Mouse (Mus musculus) hindbrain, embryonic 14.5 days (tissue): ENCODE measurements around the gene Map4. TPM values are rescaled to one million over a fixed set of nuclear protein-coding genes. Genes with fewer than 3 reads are reported as not detected.

Experiments
- ATAC-seq: fragments of 200-750 bp; cut with Nextera tagmentation; 2 replicates; pipeline ENCODE4 v1.8.0; 2017; ENCODE audit warnings: moderate number of reproducible peaks, mild to moderate bottlenecking, moderate TSS enrichment, moderate library complexity; ENCODE audit not compliant: low FRiP score
- DNase-seq: peaks from one replicate; pipeline ENCODE4 v3.0.0-alpha.2; 2015; ENCODE audit warnings: low spot score
- H3K27ac ChIP-seq: fragments of 300-500 bp; sonication (generic); 2 replicates; pipeline ENCODE4 v1.5.1; 2014; ENCODE audit warnings: mild to moderate bottlenecking, moderate library complexity
- H3K27me3 ChIP-seq: fragments of 300-500 bp; sonication (generic); 2 replicates; pipeline ENCODE4 v1.6.1; 2014; ENCODE audit warnings: mild to moderate bottlenecking, low read length, mixed read lengths; ENCODE audit not compliant: control insufficient read depth, insufficient read depth
- H3K36me3 ChIP-seq: fragments of 300-500 bp; sonication (generic); replicated peaks from 2 replicates; pipeline ENCODE4 v1.6.1; 2014; ENCODE audit not compliant: control insufficient read depth, insufficient read depth
- H3K4me1 ChIP-seq: fragments of 300-500 bp; sonication (generic); replicated peaks from 2 replicates; pipeline ENCODE4 v1.6.1; 2014; ENCODE audit warnings: antibody characterized with exemption, low read length, mixed read lengths; ENCODE audit not compliant: control insufficient read depth, insufficient read depth
- H3K4me2 ChIP-seq: fragments of 300-500 bp; sonication (generic); replicated peaks from 2 replicates; pipeline ENCODE4 v1.6.1; 2014; ENCODE audit warnings: mild to moderate bottlenecking, moderate library complexity
- H3K4me3 ChIP-seq: fragments of 300-500 bp; sonication (generic); replicated peaks from 2 replicates; pipeline ENCODE4 v1.5.1; 2014; ENCODE audit warnings: mild to moderate bottlenecking, low read length
- H3K9ac ChIP-seq: fragments of 300-500 bp; sonication (generic); 2 replicates; pipeline ENCODE4 v1.6.1; 2014
- H3K9me3 ChIP-seq: fragments of 300-500 bp; sonication (generic); 2 replicates; pipeline ENCODE4 v1.6.1; 2016; ENCODE audit warnings: low read length; ENCODE audit not compliant: control insufficient read depth
- WGBS: fragments of 180-500 bp; shearing (Covaris S2); extraction: QIAGEN DNeasy Blood & Tissue Kit; methylation state at CpG from one replicate; pipeline ENCODE4 v1.1.7; 2014; 5-methylcytosine and 5-hydroxymethylcytosine counted together
- polyA plus RNA-seq: library from polyadenylated mRNA; unstranded; fragments of >200 nt; fragmentation: Nextera tagmentation; extraction: Ambion mirVana; gene quantifications from 2 replicates; pipeline ENCODE4 v1.2.1, GENCODE M21; 2014

Gene Map4
- polyA plus RNA-seq = 189 and 216 TPM in 2 replicates

GRCm38 (mm10) chr9:109931257-109932171 is at the start of gene Map4:
Map4 (plus strand) TSS chr9:109931460.
- peaks cover 11% of the 10 kb centered on the region for H3K4me1 ChIP-seq

DNA sequence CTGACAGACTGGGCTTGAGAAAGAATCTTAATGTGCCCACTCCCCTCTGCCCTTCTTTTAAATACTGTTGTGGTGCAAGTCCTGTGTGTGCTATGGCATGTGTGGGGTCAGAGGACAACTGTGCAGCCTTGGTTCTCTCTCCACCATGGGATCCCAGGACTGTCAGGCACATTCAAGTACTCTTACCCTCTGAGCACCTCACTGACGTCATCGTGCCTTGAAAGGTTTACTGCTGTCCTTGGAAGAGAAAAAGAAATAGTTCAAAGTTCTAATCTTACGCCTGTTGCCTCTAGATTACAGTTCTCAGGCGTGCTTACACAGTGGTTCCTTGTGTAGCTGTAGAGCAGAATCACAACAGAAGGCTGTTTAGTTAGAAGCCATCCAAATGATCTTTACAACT is 45.0 kb upstream of the Map4 start:
- peaks cover 100% of the 10 kb centered on the region for H3K36me3 ChIP-seq
- WGBS = 91% methylated on average over 4 of the region's 4 CpGs
- H3K27ac ChIP-seq = no peak overlapping the region
- DNase-seq (no peak), ATAC-seq (no peak)
- H3K9ac ChIP-seq = no peak overlapping the region
- no peak overlapping the region for H3K4me3 ChIP-seq
- no peaks in the 10 kb centered on the region for H3K9me3 ChIP-seq
- H3K27me3 ChIP-seq = no peaks in the 10 kb centered on the region
- no peak overlapping the region for H3K4me2 ChIP-seq
- no peaks in the 10 kb centered on the region for H3K4me1 ChIP-seq

More at GRCm38 (mm10) chr9:109931257-109932171, at the start of gene Map4:
- Histone ChIP-seq H3K36me3 (no peaks in the 10 kb centered on the region), H3K27me3 (no peaks in the 10 kb centered on the region), H3K27ac (peak within 1 kb of the TSS; percentile 93), H3K9me3 (no peaks in the 10 kb centered on the region), H3K9ac (peak within 1 kb of the TSS; percentile 86), H3K4me3 (peak within 1 kb of the TSS; percentile 74), H3K4me2 (peak within 1 kb of the TSS; percentile 81)
- under 1% methylated on average over 77 of the region's 94 CpGs for WGBS
- peak; percentile 98 for ATAC-seq
- peak; percentile 93 for DNase-seq

DNA sequence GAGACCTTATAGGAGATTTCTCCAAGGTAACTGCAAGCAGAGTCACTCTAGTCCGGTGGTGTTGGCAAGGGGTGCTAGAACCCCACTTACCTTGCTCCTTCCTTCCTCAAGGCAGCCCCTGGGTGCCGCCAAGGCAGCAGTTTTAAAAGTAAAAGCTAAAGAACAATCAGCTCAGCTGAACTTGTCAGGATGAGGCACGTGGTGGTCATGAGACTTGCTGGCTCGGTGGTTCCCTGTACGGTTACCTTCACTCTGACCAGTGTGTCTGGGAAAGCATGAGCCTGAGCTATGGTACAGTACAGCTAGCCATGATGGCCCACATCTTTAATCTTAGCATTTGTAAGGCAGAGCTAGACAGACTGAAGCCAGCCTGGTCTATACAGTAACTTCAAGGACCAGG is 43.9 kb upstream of the Map4 start:
- DNase-seq = no peak
- H3K9ac ChIP-seq = no peak overlapping the region
- ATAC-seq = no peak
- H3K27me3 ChIP-seq = no peaks in the 10 kb centered on the region
- no peaks in the 10 kb centered on the region for H3K4me1 ChIP-seq
- no peak overlapping the region for H3K27ac ChIP-seq
- H3K9me3 ChIP-seq = no peaks in the 10 kb centered on the region
- no peak overlapping the region for H3K4me2 ChIP-seq
- WGBS = 91% methylated on average over 5 of the region's 5 CpGs
- H3K36me3 ChIP-seq = peaks cover 100% of the 10 kb centered on the region
- no peak overlapping the region for H3K4me3 ChIP-seq

GRCm38 (mm10) chr9:109891501-109891900 is 39.8 kb upstream of the Map4 start:
- H3K4me1 ChIP-seq = no peaks in the 10 kb centered on the region; the same call in 1 of the 2 replicates
- 92% methylated on average over 8 of the region's 8 CpGs for WGBS
- H3K9me3 ChIP-seq = no peaks in the 10 kb centered on the region
- no peak overlapping the region for H3K9ac ChIP-seq
- H3K27ac ChIP-seq = no peak overlapping the region
- no peak overlapping the region for H3K4me2 ChIP-seq
- peaks cover 75% of the 10 kb centered on the region for H3K36me3 ChIP-seq
- no peak overlapping the region for H3K4me3 ChIP-seq
- H3K27me3 ChIP-seq = no peaks in the 10 kb centered on the region
- DNase-seq (no peak), ATAC-seq (no peak)

DNA sequence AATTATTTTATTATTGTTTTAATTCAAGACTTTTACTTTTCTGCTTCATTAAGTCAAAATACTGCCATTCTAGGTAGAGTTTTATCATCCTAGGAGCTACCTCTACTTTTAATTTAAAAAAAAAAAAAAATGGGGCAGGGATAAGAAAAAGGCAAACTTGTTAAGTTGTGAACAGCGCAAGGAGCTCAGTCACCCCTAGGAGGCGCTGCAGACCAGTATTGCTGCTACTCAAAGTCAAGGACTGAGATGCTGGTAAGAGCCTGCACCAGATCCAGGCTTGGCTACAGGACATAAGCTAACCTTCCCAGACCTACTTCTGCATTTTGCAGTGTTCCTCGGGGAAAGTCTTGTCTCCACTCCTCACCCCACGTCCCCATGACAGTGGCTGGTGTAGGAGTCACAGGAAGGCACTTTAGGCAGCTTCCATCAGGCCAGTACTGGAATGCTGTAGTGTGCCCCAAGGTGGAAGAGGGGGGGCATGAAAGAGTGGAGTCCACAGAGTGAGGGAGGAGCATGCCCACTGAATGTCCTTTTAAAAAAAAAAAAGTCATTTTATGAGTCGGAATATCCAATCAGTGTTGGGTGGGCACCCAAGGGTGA is 38.5 kb upstream of the Map4 start:
- Histone ChIP-seq H3K4me3 (no peak overlapping the region), H3K27ac (no peak overlapping the region), H3K27me3 (no peaks in the 10 kb centered on the region), H3K9me3 (no peaks in the 10 kb centered on the region), H3K4me1 (no peaks in the 10 kb centered on the region; the same call in 1 of the 2 replicates), H3K36me3 (peaks cover 67% of the 10 kb centered on the region), H3K4me2 (no peak overlapping the region), H3K9ac (no peak overlapping the region)
- ATAC-seq (no peak), DNase-seq (peak; percentile 83)
- WGBS = 69% methylated on average over 5 of the region's 5 CpGs

DNA sequence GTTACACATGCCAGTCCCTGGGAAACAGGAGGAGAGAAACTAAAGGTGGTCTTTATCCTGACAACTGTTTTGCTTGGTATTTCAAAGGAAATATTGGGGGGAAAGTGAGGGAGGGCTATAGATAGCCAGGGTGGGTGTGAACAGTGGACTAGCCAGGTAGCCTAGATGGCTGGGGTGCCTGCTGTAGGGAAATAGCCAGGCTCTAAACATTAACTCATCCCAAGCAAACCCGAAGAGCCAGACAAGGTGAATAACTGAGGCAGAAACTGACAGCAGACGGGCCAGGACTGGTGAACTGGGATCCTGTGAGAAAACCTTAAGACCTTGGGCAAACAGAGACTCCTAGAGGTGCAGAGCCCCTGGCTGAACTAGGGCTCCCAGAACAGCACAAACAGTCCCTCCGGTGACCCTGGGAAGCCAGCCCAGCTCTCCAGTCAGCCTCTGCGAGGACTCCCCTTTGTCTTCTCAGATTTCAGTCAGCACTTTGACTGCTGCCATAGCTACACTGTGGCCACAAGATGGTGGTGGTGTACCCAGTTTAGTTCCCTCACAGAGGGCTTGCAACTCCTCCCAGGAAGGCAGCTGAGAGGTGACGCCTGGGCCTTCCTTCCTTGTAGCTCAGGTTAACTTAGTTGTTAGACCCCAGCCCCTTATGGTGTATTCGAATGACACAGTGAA is 36.7 kb upstream of the Map4 start:
- Histone ChIP-seq H3K4me2 (no peak overlapping the region), H3K27me3 (no peaks in the 10 kb centered on the region), H3K36me3 (peaks cover 49% of the 10 kb centered on the region), H3K4me3 (no peak overlapping the region), H3K9me3 (no peaks in the 10 kb centered on the region), H3K9ac (peak overlapping the region; percentile 55), H3K4me1 (no peaks in the 10 kb centered on the region; the same call in 1 of the 2 replicates), H3K27ac (peak overlapping the region; percentile 69)
- 34% methylated on average over 6 of the region's 6 CpGs for WGBS
- DNase-seq = peak; percentile 84
- ATAC-seq = peak; percentile 85; the same call in 1 of the 2 replicates

- peaks cover 39% of the 10 kb centered on the region for H3K36me3 ChIP-seq
- no peaks in the 10 kb centered on the region for H3K9me3 ChIP-seq
- ATAC-seq (no peak), DNase-seq (no peak)
- WGBS = 60% methylated on average over 6 of the region's 6 CpGs
- no peak overlapping the region for H3K9ac ChIP-seq
- no peaks in the 10 kb centered on the region for H3K27me3 ChIP-seq
- no peaks in the 10 kb centered on the region; the same call in 1 of the 2 replicates for H3K4me1 ChIP-seq
- H3K4me3 ChIP-seq = no peak overlapping the region
- no peak overlapping the region for H3K27ac ChIP-seq
- no peak overlapping the region for H3K4me2 ChIP-seq
Observed at GRCm38 (mm10) chr9:109895593-109895992, 35.7 kb upstream of the Map4 start.

DNA sequence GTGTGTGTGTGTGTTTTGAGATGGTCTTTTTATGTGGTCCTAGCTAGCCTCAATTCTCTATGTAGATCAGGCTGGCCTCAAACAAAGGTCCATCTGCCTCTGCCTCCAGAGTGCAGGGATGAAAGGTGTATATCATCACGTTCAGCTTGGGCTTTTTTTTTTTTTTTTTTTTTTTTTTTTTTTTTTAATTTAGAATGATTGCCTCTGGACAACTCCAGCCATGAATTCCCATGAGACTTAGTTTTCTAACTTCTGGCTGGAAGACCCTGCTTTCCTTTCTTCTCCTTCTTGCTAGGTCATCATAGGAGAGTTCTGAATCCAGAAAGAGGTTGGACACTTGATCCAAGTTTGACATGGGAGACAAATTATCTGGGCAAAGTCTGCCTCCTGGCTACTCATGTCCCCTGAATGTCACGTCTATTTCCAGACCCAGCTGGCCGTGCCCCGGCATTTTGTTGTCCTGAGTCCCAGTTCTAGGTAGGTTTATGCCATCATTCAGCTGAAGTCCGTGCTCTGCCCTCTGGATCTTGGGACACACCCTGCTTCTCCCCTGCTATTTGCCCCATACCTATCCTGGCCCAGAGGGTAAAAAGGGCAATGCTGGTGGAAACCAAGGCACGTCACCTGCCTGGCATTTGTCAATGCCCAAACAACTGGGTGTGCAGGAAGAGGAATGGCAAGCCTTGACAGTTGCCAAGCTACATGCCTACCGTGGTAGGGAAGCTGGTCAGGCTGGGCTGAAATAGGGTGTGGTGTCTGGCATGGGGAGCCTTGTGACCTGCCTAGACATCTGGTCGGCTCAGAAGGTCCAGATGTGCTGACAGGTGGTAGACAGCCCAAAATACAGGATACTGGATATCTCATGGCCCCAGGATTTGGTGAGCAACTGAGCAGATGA is 34.8 kb upstream of the Map4 start:
- H3K9me3 ChIP-seq = no peaks in the 10 kb centered on the region
- H3K27ac ChIP-seq = no peak overlapping the region
- peaks cover 30% of the 10 kb centered on the region for H3K36me3 ChIP-seq
- no peak overlapping the region for H3K4me3 ChIP-seq
- ATAC-seq (no peak), DNase-seq (no peak)
- no peak overlapping the region for H3K4me2 ChIP-seq
- no peaks in the 10 kb centered on the region for H3K27me3 ChIP-seq
- 84% methylated on average over 8 of the region's 8 CpGs for WGBS
- no peaks in the 10 kb centered on the region; the same call in 1 of the 2 replicates for H3K4me1 ChIP-seq
- no peak overlapping the region for H3K9ac ChIP-seq
